Mouse (Mus musculus): Measurements from ENCODE around the gene Cnst. TPM values are rescaled to one million over a fixed set of nuclear protein-coding genes. Genes with fewer than 3 reads are reported as not detected.

The Cnst gene
- polyA plus RNA-seq, 1 experiment from 2014 or later, result 20.1 TPM

GRCm38 (mm10) chr1:179578625-179579024 lies 32.5 kb downstream of the Cnst start:
- no peak for DNase-seq (ENCODE audit: low spot score)

GRCm38 (mm10) chr1:179580200-179580599 lies 34.0 kb downstream of the Cnst start:
- Histone ChIP-seq H3K9me3 (replicated peaks; ENCODE audit: control insufficient read depth, low read length) (no peaks in the 10 kb centered on the region), H3K9ac (replicated peaks; ENCODE audit: low read length) (no peak overlapping the region), H3K27me3 (ENCODE audit: control insufficient read depth, insufficient read depth, low read length) (no peaks in the 10 kb centered on the region), H3K27ac (replicated peaks; ENCODE audit: low read depth, low read length) (no peak overlapping the region), H3K36me3 (replicated peaks; ENCODE audit: control insufficient read depth, insufficient read depth, low read depth, low read length) (no peaks in the 10 kb centered on the region), H3K4me3 (ENCODE audit: low read depth, low read length) (no peak overlapping the region), H3K4me1 (ENCODE audit: control insufficient read depth, insufficient read depth, low read length) (no peaks in the 10 kb centered on the region), H3K4me2 (ENCODE audit: low read depth, low read length) (no peak overlapping the region)
- ATAC-seq (replicated peaks; ENCODE audit: insufficient number of reproducible peaks, low FRiP score, low TSS enrichment, low read depth) (no peak), DNase-seq (ENCODE audit: low spot score) (no peak)
- 78% methylated on average over 8 of the region's 8 CpGs for WGBS

More at GRCm38 (mm10) chr1:179578625-179579024, 32.5 kb downstream of the Cnst start:
- no peak overlapping the region for H3K4me2 ChIP-seq (ENCODE audit: low read depth, low read length)
- H3K27me3 ChIP-seq (ENCODE audit: control insufficient read depth, insufficient read depth, low read length), result no peaks in the 10 kb centered on the region
- no peaks in the 10 kb centered on the region for H3K4me1 ChIP-seq (ENCODE audit: control insufficient read depth, insufficient read depth, low read length)
- no peak overlapping the region for H3K27ac ChIP-seq (replicated peaks; ENCODE audit: low read depth, low read length)
- no peak overlapping the region for H3K9ac ChIP-seq (replicated peaks; ENCODE audit: low read length)
- H3K4me3 ChIP-seq (ENCODE audit: low read depth, low read length), result no peak overlapping the region
- no peak for ATAC-seq (replicated peaks; ENCODE audit: insufficient number of reproducible peaks, low FRiP score, low TSS enrichment, low read depth)
- WGBS, result 90% methylated on average over 6 of the region's 6 CpGs
- H3K36me3 ChIP-seq (replicated peaks; ENCODE audit: control insufficient read depth, insufficient read depth, low read depth, low read length), result no peaks in the 10 kb centered on the region
- no peaks in the 10 kb centered on the region for H3K9me3 ChIP-seq (replicated peaks; ENCODE audit: control insufficient read depth, low read length)

GRCm38 (mm10) chr1:179581422-179581821 lies 35.3 kb downstream of the Cnst start:
- 91% methylated on average over 10 of the region's 10 CpGs for WGBS
- no peak for ATAC-seq (replicated peaks; ENCODE audit: insufficient number of reproducible peaks, low FRiP score, low TSS enrichment, low read depth)
- no peak for DNase-seq (ENCODE audit: low spot score)

GRCm38 (mm10) chr1:179582021-179582433 lies 35.9 kb downstream of the Cnst start:
- Histone ChIP-seq H3K9me3 (replicated peaks; ENCODE audit: control insufficient read depth, low read length) (no peaks in the 10 kb centered on the region), H3K4me3 (ENCODE audit: low read depth, low read length) (no peak overlapping the region), H3K9ac (replicated peaks; ENCODE audit: low read length) (no peak overlapping the region), H3K27ac (replicated peaks; ENCODE audit: low read depth, low read length) (no peak overlapping the region), H3K36me3 (replicated peaks; ENCODE audit: control insufficient read depth, insufficient read depth, low read depth, low read length) (no peaks in the 10 kb centered on the region), H3K4me1 (ENCODE audit: control insufficient read depth, insufficient read depth, low read length) (no peaks in the 10 kb centered on the region), H3K4me2 (ENCODE audit: low read depth, low read length) (no peak overlapping the region), H3K27me3 (ENCODE audit: control insufficient read depth, insufficient read depth, low read length) (no peaks in the 10 kb centered on the region)
- ATAC-seq (replicated peaks; ENCODE audit: insufficient number of reproducible peaks, low FRiP score, low TSS enrichment, low read depth), result no peak
- DNase-seq (ENCODE audit: low spot score), result no peak
- WGBS, result 55% methylated on average over 6 of the region's 6 CpGs

More at GRCm38 (mm10) chr1:179581422-179581821, 35.3 kb downstream of the Cnst start:
- no peaks in the 10 kb centered on the region for H3K9me3 ChIP-seq (replicated peaks; ENCODE audit: control insufficient read depth, low read length)
- no peak overlapping the region for H3K9ac ChIP-seq (replicated peaks; ENCODE audit: low read length)
- no peak overlapping the region for H3K4me3 ChIP-seq (ENCODE audit: low read depth, low read length)
- H3K36me3 ChIP-seq (replicated peaks; ENCODE audit: control insufficient read depth, insufficient read depth, low read depth, low read length), result no peaks in the 10 kb centered on the region
- no peaks in the 10 kb centered on the region for H3K27me3 ChIP-seq (ENCODE audit: control insufficient read depth, insufficient read depth, low read length)
- H3K27ac ChIP-seq (replicated peaks; ENCODE audit: low read depth, low read length), result no peak overlapping the region
- no peak overlapping the region for H3K4me2 ChIP-seq (ENCODE audit: low read depth, low read length)
- H3K4me1 ChIP-seq (ENCODE audit: control insufficient read depth, insufficient read depth, low read length), result no peaks in the 10 kb centered on the region

GRCm38 (mm10) chr1:179583090-179583489 lies 36.9 kb downstream of the Cnst start:
- Histone ChIP-seq H3K4me3 (ENCODE audit: low read depth, low read length) (no peak overlapping the region), H3K4me1 (ENCODE audit: control insufficient read depth, insufficient read depth, low read length) (no peaks in the 10 kb centered on the region; the same call in 1 of the 2 replicates), H3K27me3 (ENCODE audit: control insufficient read depth, insufficient read depth, low read length) (no peaks in the 10 kb centered on the region), H3K9ac (replicated peaks; ENCODE audit: low read length) (no peak overlapping the region), H3K27ac (replicated peaks; ENCODE audit: low read depth, low read length) (no peak overlapping the region), H3K9me3 (replicated peaks; ENCODE audit: control insufficient read depth, low read length) (no peaks in the 10 kb centered on the region), H3K4me2 (ENCODE audit: low read depth, low read length) (no peak overlapping the region), H3K36me3 (replicated peaks; ENCODE audit: control insufficient read depth, insufficient read depth, low read depth, low read length) (no peaks in the 10 kb centered on the region)
- ATAC-seq (replicated peaks; ENCODE audit: insufficient number of reproducible peaks, low FRiP score, low TSS enrichment, low read depth) (no peak), DNase-seq (ENCODE audit: low spot score) (no peak)
- 90% methylated on average over 3 of the region's 3 CpGs for WGBS

GRCm38 (mm10) chr1:179584220-179584619 lies 38.0 kb downstream of the Cnst start:
- H3K4me2 ChIP-seq (ENCODE audit: low read depth, low read length), result no peak overlapping the region
- 90% methylated on average over 4 of the region's 4 CpGs for WGBS
- H3K4me3 ChIP-seq (ENCODE audit: low read depth, low read length), result no peak overlapping the region
- H3K9me3 ChIP-seq (replicated peaks; ENCODE audit: control insufficient read depth, low read length), result no peaks in the 10 kb centered on the region
- no peaks in the 10 kb centered on the region for H3K36me3 ChIP-seq (replicated peaks; ENCODE audit: control insufficient read depth, insufficient read depth, low read depth, low read length)
- ATAC-seq (replicated peaks; ENCODE audit: insufficient number of reproducible peaks, low FRiP score, low TSS enrichment, low read depth), result no peak
- H3K4me1 ChIP-seq (ENCODE audit: control insufficient read depth, insufficient read depth, low read length), result no peaks in the 10 kb centered on the region; the same call in 1 of the 2 replicates
- no peak overlapping the region for H3K27ac ChIP-seq (replicated peaks; ENCODE audit: low read depth, low read length)
- DNase-seq (ENCODE audit: low spot score), result no peak
- H3K9ac ChIP-seq (replicated peaks; ENCODE audit: low read length), result no peak overlapping the region
- H3K27me3 ChIP-seq (ENCODE audit: control insufficient read depth, insufficient read depth, low read length), result no peaks in the 10 kb centered on the region

DNA sequence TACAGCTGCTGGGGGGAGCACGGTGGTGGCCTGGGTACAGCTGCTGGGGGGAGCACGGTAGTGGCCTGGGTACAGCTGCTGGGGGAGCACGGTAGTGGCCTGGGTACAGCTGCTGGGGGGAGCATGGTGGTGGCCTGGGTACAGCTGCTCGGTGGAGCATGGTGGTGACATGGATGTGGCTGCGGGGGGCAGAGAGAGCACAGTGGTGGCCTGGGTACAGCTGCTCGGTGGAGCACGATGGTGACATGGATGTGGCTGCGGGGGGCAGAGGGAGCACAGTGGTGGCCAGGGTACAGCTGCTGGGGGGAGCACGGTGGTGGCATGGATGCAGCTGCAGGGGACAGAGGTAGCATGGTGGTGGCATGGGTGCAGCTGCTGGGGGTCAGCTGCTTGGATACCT lies 39.5 kb downstream of the Cnst start:
- H3K27me3 ChIP-seq (ENCODE audit: control insufficient read depth, insufficient read depth, low read length), result no peaks in the 10 kb centered on the region
- H3K36me3 ChIP-seq (replicated peaks; ENCODE audit: control insufficient read depth, insufficient read depth, low read depth, low read length), result no peaks in the 10 kb centered on the region
- WGBS, result 77% methylated on average over 9 of the region's 9 CpGs
- H3K9me3 ChIP-seq (replicated peaks; ENCODE audit: control insufficient read depth, low read length), result no peaks in the 10 kb centered on the region
- no peak for ATAC-seq (replicated peaks; ENCODE audit: insufficient number of reproducible peaks, low FRiP score, low TSS enrichment, low read depth)
- no peak for DNase-seq (ENCODE audit: low spot score)
- no peak overlapping the region for H3K4me2 ChIP-seq (ENCODE audit: low read depth, low read length)
- no peak overlapping the region for H3K9ac ChIP-seq (replicated peaks; ENCODE audit: low read length)
- H3K4me1 ChIP-seq (ENCODE audit: control insufficient read depth, insufficient read depth, low read length), result no peaks in the 10 kb centered on the region; the same call in 1 of the 2 replicates
- no peak overlapping the region for H3K4me3 ChIP-seq (ENCODE audit: low read depth, low read length)
- H3K27ac ChIP-seq (replicated peaks; ENCODE audit: low read depth, low read length), result no peak overlapping the region

DNA sequence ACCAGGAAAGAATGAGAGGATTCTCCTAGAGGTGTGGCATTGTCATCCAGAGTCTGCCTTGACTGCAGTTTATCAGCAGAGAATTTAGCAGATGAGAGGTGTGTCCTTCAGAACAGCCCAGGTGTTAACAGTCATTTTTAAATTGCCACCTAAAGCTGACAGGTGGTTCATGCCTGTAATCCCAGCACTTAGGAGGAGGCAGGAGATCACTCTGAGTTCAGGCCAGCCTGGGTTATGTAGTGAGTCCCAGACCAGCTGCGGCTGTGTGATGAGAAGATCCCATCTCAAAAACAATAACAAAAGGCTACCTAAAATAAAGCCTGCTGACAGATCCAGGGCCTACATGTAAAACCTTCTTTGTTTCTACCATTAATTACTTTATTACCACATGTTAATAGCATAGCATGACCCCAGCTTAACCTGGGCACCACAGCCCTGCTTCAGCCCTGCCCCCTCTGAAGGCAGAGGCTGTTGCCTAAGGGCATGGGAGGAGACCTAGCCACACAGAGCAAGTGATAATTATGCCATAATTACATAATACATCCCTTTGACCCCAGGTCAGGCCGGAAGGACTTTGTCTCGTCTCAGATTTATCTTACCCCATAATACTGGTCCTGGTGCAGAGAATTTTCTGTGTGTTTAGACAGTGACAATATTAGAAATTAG lies 40.4 kb downstream of the Cnst start:
- DNase-seq (ENCODE audit: low spot score) (no peak), ATAC-seq (replicated peaks; ENCODE audit: insufficient number of reproducible peaks, low FRiP score, low TSS enrichment, low read depth) (no peak)
- WGBS, result 24% methylated on average over 3 of the region's 3 CpGs
- no peak overlapping the region for H3K4me3 ChIP-seq (ENCODE audit: low read depth, low read length)
- no peaks in the 10 kb centered on the region; the same call in 1 of the 2 replicates for H3K4me1 ChIP-seq (ENCODE audit: control insufficient read depth, insufficient read depth, low read length)
- H3K27ac ChIP-seq (replicated peaks; ENCODE audit: low read depth, low read length), result no peak overlapping the region
- H3K9ac ChIP-seq (replicated peaks; ENCODE audit: low read length), result no peak overlapping the region
- no peak overlapping the region for H3K4me2 ChIP-seq (ENCODE audit: low read depth, low read length)
- H3K27me3 ChIP-seq (ENCODE audit: control insufficient read depth, insufficient read depth, low read length), result no peaks in the 10 kb centered on the region
- no peaks in the 10 kb centered on the region for H3K36me3 ChIP-seq (replicated peaks; ENCODE audit: control insufficient read depth, insufficient read depth, low read depth, low read length)
- H3K9me3 ChIP-seq (replicated peaks; ENCODE audit: control insufficient read depth, low read length), result no peaks in the 10 kb centered on the region
